Mouse (Mus musculus): ENCODE measurements around the gene Cyp4f13. TPM values are rescaled to one million over a fixed set of nuclear protein-coding genes. Genes with fewer than 3 reads are reported as not detected.
A peak's percentile ranks its signal among the peaks of the same experiment; 100 is the strongest.

Gene Cyp4f13
- total RNA-seq (2021), result 10 to 100 TPM; 18.9 to 21.6 TPM
- long read RNA-seq, experiment 1, transcript Cyp4f13-201 (13 exons, 1,752 nt), result major isoform, 11 of 18 reads
- long read RNA-seq, experiment 1, partial matches to known transcripts, result 1 of 18 reads
- long read RNA-seq, experiment 1, other reads (novel, unspliced or antisense), result 6 of 18 reads
- long read RNA-seq, experiment 2, transcript Cyp4f13-201 (13 exons, 1,752 nt), result major isoform, 5 of 10 reads
- long read RNA-seq, experiment 2, partial matches to known transcripts, result 0 of 10 reads
- long read RNA-seq, experiment 2, other reads (novel, unspliced or antisense), result 5 of 10 reads

DNA sequence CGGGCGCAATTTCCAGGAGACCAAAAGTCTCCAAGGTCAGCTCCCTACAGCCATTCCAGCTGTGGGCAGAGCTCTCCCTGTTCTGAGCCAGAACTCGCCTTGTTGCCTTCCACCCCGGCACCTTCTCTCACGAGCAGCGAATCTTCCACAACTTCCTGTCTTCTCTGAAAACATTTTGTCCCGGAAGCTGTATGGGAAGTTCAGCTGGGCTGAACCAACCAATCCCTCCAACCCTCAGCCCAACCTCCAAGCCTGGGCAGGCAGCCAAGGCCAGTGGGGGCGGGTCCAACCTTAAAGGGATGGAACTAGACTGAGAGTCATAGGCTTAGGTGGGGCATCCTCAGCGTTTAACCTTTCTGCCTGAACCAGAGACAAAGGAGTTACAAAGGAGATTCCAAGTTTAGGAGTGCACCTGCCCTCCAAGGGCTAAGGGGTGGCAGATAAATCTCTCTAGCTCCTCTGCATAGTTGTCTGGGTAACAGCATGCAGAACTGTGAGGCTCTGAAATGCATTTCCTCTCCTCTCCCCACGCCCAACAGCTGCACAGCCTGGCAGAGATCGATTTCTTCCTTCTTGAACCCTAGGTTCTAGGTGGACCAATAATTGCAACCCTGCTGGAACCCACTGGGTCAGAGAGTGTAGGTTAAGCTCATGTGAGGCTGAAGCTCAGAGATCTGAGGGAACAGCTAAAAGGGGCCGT is at the start of gene Cyp4f13:
TSS of gene Cyp4f13 (minus strand) at position 188 of the 700 bp plus-strand sequence.
- DNase-seq (ENCODE audit: low spot score in 2 of 2), result peak; percentile 90 to 92

DNA sequence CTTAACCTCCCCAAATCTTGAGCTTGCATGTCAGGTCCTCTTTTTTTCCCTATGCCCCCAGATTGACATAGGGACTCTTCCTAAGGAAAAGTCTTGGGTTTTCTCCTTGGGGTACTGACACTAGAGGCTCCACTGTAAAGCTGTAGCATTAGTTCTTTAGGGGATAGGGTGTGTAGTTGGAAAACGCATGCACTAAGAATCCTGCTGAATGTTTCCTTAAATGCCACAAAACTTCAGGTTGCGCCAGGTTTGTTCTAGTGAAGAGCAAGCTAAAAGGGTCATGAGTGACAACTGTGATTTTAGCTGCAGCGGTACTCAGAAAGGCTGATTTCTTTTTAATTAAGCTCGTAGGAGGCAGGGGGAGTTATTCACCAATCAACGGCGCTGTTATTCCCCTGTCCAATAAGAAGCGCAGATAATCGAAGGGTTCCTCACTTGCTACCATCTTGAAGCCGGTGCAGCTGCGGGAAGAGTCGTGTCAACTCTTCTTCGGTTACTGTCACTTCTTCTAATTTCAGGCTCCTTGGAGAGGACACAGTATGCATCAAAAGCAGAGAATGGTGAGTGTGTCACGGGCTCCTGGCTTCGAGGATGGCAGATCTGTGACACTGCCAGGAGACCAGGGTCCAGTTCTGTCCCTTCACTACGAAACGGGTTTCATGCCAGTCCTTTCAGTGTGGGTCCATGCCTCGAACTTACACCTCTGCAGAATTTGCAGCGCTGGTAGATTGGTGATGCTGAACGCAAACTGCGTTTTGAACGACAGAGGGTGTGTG is 45.7 kb upstream of the Cyp4f13 start, which contains the start of gene Zfp952:
TSS of gene Zfp952 (plus strand) at position 431 of the 776 bp plus-strand sequence.
- peak; percentile 81 to 87 for DNase-seq (ENCODE audit: low spot score in 2 of 2)

DNA sequence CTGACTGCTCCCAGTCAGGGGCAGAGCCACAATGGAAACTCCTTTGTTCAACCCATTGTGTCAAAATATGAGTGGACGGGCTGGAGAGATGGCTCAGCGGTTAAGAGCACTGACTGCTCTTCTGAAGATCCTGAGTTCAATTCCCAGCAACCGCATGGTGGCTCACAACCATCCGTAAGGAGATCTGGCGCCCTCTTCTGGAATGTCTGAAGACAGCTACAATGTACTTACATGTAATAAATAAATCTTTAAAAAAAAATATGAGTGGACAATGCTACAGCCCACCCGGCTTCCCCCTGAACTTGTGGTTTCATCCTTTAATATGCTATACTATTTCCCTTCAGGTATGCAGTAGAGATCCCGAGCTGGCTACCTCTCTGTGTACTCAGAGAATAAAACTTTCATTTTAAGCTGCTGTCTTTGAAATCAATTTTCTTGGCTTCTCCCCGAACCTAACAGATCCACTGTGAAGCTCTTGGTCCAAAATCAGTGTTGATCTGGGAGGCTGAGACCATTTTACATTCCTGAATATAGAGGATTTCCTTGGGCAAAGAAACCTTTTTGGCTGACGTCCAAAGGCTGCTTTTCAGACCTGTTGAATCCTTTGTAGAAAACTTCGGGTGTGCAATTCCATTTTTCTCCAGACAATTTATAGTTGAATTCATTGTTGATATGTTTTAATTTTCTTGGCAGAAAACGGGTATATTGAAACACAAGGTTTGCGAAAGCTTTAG is 44.9 kb upstream of the Cyp4f13 start:
- DNase-seq (ENCODE audit: low spot score in 2 of 2), result peak in 1 of 2 experiments; percentile 34

DNA sequence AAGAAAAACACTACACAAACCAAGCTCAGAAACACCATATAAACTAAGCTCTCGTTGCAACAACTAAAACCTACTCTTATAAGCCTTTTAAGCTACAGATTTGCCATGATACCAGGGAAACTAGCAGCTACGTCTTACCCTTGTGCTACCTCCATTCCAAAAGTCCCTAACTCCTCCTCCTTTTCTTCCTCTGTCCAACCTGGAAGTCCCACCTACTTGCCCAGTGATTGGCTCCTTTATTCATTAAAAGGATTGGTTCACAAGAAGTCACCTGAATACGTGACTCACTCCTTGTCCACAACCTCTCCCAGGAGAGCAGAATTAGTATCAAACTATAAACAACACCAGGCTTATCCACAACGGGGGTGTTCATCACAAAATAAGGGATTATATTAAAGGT is 39.1 kb upstream of the Cyp4f13 start:
- no peak for DNase-seq (ENCODE audit: low spot score in 2 of 2)

DNA sequence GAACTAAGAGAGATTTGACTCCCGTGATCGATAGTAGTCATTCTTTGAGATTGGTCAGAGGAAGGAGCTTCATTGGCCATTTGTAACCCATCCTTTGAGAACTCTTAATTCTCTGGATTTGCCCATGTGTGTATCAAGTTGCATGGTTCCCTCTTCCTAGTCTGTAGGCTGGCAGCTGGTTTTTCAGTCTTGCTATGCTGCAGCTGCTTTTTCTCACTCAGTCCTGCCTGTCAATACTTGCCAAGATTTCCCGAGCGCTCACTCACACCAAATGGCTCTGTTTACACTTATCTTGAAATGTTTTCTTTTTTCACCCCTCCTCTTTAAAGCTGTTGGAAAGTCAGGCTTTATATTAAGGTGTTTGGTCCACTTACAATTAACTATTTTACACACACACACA is 34.2 kb upstream of the Cyp4f13 start:
- no peak for DNase-seq (ENCODE audit: low spot score in 2 of 2)

DNA sequence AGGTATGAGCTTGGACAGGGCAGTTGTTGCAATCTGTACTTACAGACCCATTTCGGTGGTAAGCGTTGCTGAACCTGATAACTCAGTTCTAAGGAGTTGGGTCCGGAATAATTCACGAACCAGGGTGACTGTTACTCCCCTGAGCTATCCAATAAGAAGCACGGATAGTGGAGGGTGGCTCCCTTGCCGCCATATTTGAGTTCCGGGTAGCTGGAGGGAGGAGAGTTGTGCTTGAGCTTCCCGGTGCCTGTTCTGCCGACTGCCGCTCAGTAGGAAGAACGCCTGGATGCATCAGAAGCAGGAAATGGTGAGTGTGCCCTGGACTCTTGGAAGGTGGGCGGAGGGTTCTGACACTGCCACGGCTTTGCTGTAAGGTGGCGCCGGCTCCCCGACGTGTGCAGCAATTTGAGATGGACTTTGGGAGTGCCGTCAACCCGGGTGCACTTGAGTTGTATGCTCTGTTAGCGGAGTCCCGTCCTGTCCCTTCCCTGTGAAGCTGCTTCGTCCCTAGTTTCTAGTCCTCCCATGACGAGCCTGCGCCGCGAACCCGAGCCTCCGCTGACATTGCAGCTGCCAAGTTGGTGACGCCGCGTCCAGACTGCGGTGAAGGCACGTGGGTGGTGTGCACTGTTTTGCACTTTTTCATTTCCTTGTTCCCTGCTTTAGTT is 18.6 kb upstream of the Cyp4f13 start, which contains the start of gene Zfp472:
TSS of gene Zfp472 (plus strand) at position 192 of the 668 bp plus-strand sequence.
- peak; percentile 88 to 93 for DNase-seq (ENCODE audit: low spot score in 2 of 2)

DNA sequence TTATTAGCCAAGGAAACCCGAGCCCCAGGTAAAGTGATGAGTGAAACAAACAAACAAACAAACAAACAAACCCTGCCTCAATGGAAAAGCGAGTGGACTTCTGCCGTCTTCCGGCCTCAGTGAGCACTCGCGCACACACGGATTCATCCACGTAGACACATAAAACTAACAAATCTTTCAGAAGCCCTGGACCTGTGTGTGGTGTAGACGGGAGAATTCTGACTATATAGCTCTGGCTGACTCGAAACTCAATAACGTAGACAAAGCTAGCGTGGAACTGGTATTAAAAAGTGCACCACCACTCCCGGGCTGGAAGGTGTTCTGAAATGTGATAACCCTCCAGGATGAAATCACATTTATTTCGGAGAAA is 18.0 kb upstream of the Cyp4f13 start:
- DNase-seq (ENCODE audit: low spot score in 2 of 2), result no peak

DNA sequence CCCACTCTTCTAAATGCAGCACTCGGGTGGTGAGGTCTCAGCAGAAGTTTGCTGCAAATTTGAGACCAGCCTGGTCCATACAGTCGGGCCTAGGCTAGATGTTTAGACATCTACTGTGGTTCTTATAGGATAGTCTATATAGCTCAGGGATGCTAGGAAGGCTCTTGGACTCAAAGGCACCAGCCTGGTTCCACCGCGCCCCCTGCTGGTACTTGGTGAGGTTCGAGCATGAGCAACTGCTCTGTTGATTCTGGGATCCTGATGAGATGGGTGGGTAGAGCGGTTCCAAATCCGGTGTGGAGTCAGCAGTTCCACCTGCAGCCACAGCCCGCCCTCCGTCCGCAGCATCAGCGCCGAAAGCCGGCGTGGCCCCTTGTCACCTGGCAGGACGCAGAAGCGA is 4.2 kb upstream of the Cyp4f13 start:
- DNase-seq (ENCODE audit: low spot score in 2 of 2), result peak; percentile 88 to 92

DNA sequence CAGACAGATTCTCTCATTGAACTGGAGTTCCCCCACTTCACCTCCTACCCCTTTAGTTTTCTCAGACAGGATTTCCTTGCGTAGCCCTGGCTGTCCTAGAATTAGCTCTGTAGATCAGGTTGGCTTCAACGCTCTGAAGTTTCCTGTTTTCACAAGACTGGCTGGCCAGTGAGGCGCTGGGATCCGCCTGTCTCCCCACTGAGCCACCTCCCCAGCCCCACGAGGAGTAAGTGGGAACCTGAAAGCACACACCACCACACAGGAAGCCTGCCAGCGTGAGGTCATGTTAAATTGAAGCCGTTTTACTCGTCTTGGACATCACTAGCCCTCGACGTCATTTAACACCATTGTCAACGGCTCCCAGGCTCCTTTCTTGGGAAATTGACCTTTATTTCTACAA is 3.8 kb upstream of the Cyp4f13 start:
- no peak for DNase-seq (ENCODE audit: low spot score in 2 of 2)

DNA sequence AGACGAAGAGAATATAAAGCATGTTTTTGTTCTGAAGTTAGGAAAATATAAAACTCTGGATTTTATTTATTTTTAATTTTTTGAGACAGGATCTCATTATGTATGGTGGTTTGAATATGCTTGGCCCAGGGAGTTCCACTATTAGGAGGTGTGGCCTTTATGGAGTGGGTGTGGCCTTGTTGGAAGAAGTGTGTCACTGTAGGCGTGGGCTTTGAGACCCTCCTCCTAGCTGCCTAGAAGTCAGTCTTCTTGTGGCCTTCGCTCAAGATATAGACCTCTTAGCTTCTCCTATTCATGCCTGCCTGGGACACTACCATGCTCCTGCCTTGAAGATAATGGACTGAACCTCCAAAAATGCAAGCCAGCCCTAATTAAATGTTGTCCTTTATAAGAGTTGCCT is 2.9 kb upstream of the Cyp4f13 start:
- no peak for DNase-seq (ENCODE audit: low spot score in 2 of 2)

DNA sequence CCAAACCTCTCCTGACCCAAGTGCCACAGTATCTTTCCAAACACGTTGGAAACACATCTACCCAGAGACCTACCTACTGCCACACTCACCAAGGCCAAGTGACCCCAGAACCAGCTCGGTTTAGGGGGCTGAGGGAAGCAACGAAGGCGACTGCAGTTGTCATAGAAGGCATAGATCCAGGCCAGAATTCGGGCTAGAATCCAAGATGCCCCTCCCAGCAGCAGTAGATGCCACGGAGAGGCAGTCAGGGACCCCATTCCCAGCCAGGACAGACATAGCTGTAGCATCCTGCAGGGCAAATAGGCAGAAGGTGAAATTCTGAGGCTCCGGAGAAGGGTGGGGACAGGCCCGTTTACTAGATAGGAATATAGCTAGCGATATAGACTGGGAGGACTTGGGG is 486 bp downstream of the Cyp4f13 start:
- no peak for DNase-seq (ENCODE audit: low spot score in 2 of 2)

DNA sequence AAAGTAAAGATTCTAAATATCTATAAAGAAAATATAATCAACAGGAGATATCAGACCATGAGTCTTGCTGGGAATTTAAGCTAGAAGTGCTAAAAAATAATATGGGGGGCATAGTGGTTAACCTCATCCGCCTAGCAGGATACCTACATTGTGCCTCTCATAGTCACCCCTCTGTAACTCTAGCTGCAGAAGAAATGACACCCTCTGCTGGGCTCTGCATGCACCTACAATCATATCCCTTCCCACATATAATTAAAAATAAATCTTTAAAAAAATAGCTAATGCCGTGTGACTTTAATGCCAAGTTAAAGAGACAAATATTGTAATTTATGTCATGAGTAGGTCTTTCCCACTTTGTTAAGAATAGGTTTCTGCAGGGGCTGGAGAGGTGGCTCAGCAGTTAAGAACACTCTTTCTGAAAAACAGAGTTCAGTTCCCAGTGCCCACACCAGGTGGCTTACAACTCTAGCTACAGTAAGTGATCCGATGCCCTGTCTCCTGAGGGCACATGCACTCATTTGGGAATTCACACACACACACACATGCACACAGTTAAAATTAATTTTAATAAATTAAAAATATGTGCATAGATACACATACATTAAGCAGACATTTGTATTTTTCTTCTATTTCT is 2.7 kb downstream of the Cyp4f13 start:
- no peak for DNase-seq (ENCODE audit: low spot score in 2 of 2)

DNA sequence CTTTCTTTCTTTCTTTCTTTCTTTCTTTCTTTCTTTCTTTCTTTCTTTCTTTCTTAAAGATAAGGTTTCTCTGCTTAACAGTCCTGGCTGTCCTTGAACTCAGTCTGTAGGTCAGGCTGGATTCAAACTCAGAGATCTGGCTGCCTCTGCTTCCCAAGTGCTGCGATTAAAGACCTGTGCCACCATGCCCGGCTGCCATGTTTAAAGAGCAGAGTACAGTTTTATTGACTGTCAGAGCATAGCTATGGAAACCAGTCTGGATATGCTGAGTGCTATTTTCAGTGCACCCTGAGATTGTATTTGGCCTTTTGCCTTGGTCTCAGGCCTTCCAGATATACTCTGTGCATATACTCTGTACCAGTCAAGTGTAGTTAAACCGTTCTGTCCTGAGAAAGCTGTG is 3.5 kb downstream of the Cyp4f13 start:
- DNase-seq (ENCODE audit: low spot score in 2 of 2), result no peak

DNA sequence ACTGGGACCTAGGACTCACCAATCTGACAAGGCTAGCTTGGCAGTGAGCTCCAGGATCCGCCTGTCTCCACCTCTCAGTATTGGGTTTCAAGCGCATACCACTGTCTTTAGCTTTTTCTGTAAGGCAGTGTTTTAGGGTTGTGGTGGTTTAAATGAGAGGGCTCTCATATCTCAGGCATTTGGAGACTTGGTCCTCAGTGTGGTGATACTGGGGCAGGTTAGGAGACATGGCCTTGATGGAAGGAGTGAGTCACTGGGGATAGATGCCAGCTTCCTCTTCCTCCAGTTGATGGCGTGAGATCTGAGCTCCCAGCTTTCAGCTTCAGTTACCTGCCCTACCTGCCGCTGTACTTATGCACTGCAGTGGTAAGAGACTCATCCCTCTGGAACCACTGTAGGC is 7.4 kb downstream of the Cyp4f13 start:
- no peak for DNase-seq (ENCODE audit: low spot score in 2 of 2)

DNA sequence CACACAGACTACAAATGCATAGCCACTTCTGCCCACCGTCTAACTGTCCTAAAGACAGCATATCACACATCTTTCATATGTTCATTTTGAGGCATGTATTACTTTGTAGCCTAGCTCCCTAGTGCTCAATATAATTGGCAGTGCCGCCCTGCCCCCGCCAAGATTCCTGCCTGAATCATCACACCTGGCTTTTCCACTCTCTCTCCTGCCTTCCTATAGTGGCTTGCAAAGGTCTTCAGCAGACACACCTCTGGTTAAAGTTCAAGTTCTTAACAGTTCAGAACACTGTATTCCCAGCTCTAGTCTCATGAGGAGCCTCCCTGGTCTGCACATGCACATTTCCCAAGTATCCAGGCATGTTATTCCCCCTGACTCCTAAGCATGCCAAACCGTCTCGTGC is 19.4 kb downstream of the Cyp4f13 start:
- no peak for DNase-seq (ENCODE audit: low spot score in 2 of 2)

DNA sequence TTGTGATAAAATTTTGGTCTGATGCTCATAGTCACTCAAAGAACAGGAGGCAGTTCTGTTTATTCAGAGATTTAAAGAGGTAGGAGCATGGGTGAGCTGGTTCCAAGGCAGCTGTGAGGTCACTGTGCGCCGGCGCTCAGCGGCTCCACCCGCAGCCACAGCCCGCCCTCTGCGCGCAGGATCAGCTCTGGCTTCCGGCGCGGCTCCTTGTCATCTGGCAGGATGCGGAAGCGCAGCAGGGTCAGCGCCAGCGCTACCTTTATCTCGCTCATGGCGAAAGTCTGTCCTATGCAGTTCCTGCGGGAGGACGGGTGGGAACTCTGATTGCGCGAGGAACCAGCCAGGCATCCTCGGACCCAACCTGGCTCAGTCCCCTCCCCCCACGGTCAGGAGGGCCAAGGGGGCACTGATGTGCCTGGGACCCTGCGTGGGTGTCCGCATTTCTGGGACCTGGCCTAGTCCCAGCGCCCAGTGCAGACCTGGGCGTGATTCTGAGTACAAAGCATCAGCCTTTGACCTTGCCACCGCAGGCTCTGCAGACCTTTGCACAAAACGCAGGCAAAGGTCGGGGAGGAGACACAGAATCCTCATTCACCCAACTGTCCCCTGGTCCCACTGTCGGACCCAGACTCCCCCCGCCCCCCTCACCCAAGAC is 22.4 kb downstream of the Cyp4f13 start:
- DNase-seq (ENCODE audit: low spot score in 2 of 2), result peak; percentile 62 to 67

DNA sequence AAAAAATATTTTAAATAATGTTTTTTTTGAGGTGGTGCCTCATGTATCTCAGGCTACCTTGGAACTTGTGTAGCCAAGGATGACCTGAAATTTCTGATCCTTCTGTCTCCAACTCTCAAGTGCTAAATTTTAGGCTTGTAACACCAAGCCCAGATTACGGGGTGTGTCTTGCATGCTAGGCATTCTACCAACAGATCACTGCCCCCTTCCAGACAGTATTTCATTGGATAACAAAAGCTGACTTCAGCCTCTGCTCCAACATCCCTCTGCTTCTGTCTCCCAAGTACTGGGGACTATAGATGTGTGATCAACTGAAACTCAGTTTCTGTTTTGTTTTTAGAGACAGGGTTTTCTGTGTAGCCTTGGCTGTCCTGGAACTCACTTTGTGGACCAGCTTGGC is 23.5 kb downstream of the Cyp4f13 start:
- no peak for DNase-seq (ENCODE audit: low spot score in 2 of 2)

DNA sequence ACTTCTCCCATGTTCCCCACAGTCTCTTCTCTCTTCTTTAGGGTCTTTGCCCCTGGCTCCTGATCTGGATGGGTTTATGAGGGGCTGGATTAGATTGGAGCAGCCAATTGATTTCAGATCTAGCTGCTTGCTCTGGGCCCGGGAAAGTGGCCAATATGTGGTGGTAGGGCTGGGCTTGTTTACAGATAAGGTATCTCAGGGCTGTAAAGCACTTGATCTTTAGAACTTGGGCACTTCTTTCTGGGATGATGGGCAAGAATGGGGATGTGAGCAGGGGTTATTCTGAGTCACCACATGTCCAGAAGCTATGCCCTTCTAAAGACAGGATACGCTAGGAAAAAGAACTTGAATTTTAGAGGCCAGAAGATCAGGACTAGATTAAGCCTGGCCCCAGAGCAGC is 28.1 kb downstream of the Cyp4f13 start:
- DNase-seq (ENCODE audit: low spot score in 2 of 2), result no peak

DNA sequence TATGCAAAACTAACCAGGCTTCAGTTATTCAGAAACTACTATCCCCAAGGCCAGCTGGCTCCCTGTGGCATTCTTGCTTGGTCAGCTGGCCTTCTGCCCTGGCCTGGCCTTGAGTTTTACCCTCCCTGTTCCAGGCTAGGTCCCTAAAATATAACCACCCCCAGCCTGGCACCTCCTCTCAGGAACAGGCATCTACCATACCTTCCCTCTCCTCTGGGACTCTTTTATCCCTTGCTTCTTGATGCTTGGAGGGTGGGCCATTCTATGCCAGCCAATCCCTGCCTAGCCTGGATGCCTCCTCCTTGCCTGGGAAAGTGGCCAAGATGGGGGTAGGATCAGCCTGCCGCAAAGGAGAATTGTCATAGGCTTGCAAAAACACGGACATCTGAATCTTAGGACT is 30.1 kb downstream of the Cyp4f13 start, which contains the start of gene Cyp4f14:
TSS of gene Cyp4f14 (minus strand) at position 212 of the 400 bp plus-strand sequence.
- DNase-seq (ENCODE audit: low spot score in 2 of 2), result peak in 1 of 2 experiments; percentile 15

DNA sequence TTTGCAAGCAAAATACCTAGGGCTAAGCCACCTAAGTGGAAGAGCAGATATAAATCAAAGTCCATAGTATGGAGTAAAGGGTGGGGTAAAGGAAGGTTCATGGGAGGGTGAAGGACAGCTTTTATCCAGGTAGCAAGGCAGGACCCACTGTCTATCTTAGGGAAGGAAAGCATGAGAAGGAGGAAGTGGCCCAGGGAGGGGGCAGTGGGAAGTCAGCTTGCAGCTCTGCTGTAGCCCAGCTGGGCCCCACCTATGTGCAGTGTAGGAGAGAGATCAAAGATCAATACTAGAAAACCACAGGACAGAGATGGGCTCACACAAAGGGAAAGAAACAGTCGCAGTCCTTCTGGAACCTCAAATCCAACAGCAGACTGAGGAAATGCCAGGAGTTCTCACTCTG is 31.1 kb downstream of the Cyp4f13 start:
- no peak for DNase-seq (ENCODE audit: low spot score in 2 of 2)

Measured in left cerebral cortex, adult 18-20 months (tissue).